Mouse (Mus musculus) frontal cortex, adult 2 months (tissue): ENCODE data around the gene Gipr. TPM values are rescaled to one million over a fixed set of nuclear protein-coding genes. Genes with fewer than 3 reads are reported as not detected.
"Not testable (repeated sequence)": the region's sequence is repeated elsewhere in the genome, so short reads cannot be mapped to it uniquely, and the experiment has no call there.

Experiments used
- DNase-seq, 2 experiments: peaks; one replicate each; pipeline ENCODE4 v3.0.0; 2022; ENCODE audit warnings: low spot score in 1 of 2; ENCODE audit errors: extremely low spot score in 1 of 2
- polyA plus RNA-seq: library from polyadenylated mRNA; depleted of rRNA; stranded (reverse); fragments of >200 nt; gene quantifications from 2 replicates; pipeline ENCODE4 v1.2.3, GENCODE M21; 2012

Gipr gene
- polyA plus RNA-seq, 1 experiment = 11.9 TPM

GRCm38 (mm10) chr7:19151121-19151520, 14.8 kb downstream of the Gipr start:
- not testable (repeated sequence) for DNase-seq

DNA sequence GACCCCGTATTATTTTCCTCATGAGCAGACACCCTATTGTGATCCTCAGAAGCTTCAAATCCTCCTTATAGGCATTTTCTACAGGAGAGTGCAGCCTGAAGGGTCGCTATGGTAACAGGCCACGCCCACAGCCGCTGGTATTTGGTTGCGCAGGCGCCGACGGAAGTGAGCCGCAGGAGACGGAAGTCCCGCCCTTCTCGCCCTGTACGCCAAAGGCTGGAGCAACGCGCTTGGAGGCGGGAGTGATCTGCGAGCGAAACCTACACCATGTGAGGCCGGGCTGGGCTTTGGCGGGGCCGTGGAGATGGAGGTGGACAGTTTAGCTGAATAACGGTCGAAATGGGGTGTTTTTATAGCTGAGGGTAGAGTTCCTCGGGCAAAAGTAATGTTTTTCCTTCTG, 16.3 kb downstream of the Gipr start, which contains the start of gene Snrpd2:
TSS of gene Snrpd2 (plus strand) at position 97 of the 400 bp plus-strand sequence.
- DNase-seq = peak; percentile 87 to 97

GRCm38 (mm10) chr7:19148875-19149541, 16.9 kb downstream of the Gipr start, which contains the start of gene Qpctl:
Gene Qpctl, minus strand, starts transcription at chr7:19149291.
- DNase-seq = peak; percentile 99

DNA sequence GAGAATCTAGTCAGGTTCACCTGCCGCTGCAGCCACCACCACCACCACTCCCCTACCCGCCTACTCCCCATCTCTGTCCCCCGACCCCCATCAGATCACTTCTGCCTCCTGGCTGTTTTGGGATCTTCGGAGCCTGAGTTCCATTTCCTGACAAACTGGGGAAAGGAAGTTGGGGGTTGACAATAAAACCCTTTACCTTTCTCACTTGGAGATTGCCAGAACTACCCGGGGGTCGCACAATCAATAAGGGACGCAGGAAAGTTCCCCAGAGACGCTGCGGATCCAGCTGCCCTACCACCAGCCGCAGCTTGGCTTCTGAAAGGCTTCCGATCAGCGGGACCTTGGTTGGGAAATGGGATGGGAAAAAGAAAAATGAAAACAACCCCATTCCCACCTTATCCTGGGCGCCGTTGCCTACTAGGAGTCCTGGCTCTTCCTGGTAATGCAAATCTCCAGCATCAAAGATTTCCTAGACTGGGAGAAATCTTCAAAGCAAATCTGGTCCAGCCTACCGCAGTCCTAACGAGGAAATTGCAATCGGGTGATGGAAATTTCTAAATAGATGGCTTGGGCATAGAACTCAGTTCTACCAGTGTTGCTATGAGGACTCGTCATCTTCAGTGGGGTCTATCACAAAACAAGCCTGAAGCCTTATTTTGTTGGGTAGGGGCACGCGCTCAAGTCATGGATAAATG, 17.6 kb downstream of the Gipr start:
- DNase-seq = no peak

DNA sequence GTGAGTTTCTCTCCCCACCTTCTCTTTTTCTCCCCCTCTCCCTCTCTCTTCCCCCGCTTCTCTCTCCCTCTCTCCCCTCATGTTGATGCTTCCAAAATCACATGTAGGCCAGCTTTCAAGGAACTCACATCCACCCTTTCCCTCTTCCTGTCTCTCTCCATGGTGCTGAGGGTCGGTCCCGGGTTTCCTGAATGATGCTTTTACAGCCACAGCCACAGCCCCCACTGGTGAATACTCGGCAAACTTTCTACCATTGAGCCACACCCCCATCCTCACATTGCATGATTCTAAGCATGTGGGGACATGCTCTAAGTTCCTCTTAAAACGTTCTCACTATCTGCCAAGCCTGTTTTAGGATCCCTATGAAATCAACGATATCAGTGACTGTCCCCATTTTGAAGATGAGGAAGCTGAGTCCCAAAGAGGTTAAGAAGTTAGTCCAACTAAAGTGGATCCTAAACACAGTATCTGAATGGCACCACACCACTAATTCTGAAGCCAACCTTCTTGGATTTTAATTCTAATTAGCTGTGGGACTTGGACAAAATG, 18.4 kb downstream of the Gipr start:
- no peak for DNase-seq

GRCm38 (mm10) chr7:19146793-19147192, 19.1 kb downstream of the Gipr start:
- DNase-seq = no peak

DNA sequence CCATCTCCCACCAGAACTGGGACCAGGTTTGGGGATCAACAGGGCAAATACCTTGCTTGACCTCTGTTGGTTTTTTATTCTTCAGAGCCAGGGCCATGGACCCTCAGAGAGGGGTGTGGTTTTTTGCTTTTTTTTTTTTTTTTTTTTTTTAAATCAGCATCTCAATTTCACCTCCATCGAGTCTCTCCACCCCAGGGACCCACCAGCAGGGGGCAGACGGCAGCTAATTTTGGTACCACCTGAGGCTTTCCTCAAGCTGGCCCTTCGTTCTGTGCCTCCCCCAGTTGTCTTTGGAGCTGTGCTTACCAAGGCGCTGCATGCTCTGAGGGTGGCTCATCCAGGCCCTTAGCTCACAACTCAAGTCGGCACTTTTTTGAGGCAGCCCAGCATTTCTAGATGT, 28.5 kb downstream of the Gipr start:
- DNase-seq = peak in 1 of 2 experiments; percentile 79

DNA sequence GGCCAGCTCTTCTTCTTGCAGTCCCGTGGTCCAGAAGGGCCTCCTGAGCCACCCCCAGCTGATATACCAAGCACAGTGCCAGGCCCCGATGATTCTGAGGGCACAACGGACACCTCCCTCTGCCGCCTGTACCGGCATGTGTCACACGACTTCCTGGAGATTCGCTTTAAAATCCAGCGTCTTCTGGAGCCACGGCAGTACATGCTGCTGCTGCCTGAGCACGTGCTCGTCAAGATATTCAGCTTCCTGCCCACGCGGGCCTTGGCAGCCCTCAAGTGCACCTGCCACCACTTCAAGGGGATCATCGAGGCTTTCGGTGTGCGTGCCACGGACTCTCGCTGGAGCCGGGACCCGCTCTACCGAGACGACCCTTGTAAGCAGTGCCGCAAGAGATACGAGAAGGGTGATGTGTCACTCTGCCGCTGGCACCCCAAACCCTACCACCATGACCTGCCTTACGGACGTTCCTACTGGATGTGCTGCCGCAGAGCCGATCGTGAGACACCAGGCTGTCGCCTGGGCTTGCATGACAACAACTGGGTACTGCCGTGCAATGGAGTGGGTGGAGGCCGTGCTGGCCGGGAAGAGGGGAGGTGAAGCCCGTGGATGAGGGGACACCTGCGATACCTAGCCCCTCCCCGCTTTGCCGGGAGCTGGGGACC, 29.1 kb downstream of the Gipr start:
- peak; percentile 60 to 66 for DNase-seq

- no peak for DNase-seq
These were observed 29.8 kb downstream of the Gipr start for GRCm38 (mm10) chr7:19136168-19136567.

DNA sequence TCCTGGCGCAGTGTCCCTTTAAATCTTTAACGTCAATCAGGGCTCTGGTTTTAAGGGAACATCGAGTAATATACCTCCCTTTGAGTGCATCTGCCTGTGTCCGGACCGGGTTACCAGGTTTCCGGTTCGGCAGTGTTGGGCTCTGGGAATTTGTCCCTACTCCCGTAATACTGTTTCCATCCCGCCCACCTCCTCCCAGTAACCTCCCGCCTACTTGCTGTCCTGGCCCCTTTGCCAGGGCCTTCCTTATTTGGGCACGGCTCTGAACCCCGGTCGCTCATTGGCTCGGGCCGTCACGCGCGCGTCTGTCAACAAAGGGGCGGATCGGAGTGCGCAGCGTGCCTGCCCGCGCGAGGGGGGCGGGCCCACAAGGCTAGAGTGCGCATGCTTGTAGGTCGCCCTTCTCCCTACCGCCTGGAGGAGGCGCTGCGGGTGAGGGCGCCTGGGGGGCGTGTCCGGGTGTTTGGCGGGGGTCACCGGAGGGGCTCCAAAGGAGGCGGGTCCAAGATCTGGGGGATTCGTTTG, 34.5 kb downstream of the Gipr start:
- peak; percentile 96 to 97 for DNase-seq

GRCm38 (mm10) chr7:19130657-19131056, 35.3 kb downstream of the Gipr start:
- DNase-seq = no peak

- DNase-seq = no peak
These were observed 36.5 kb downstream of the Gipr start for GRCm38 (mm10) chr7:19129396-19129795.

DNA sequence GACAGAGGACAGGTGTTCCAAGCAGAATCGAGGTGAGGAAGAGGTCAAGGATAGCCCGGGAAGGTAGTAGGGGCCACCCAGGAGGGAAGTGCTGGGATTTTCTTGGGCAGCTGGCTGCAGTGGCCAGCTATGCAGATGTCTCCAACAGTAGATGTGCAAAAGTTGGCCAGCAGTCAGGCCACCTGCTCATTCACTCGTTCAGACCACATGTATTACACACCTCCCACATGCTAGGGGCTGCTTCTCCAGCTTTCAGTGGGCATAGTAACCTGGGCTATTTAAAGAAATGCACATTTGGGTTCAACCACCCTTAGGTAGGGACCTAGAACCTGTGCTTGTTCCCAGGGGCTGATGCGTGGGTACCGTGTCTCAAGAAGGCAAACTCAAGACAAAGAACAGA, 38.2 kb downstream of the Gipr start:
- DNase-seq = no peak

DNA sequence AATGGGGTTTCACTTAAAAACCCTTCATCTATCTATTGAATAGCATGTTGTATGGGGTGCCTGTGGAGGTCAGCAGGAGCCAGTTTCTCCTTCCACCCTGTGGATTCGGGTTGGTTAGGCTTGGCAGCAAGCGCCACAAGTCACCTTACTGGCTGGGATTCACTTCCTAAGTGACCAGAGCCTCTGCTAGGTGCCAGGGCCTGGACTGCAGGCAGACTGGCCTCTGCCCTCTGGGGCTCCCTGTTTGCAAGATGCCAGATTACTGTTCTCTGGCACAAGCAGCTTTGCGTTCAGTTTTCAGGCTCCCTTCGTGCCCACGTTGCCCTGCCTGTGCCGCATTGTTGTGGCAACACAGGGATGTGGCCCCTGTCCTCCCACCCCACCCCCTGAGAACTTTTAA, 41.2 kb downstream of the Gipr start:
- DNase-seq = no peak

DNA sequence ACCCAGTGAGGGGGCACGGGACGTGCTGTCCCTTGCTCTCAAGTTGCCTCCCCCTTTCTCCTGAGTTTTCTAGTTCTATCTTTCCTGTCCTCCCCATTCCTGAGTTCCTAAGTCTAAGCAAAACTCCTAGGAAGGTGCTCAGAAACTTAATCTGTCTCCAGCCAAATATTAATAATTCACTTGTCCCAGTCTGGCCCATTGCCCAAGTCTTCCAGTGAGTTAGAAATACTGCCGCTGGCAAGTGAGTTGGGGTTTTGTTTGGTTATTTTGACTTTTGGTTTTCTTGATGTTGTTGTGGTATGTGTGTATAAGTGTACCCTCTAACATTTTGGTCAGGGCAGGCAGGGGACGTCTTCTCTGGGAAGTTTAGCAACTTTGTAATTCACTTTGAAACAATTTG, 44.2 kb downstream of the Gipr start:
- no peak for DNase-seq

- DNase-seq = peak; percentile 96 to 97
These were observed 46.1 kb downstream of the Gipr start, which contains the start of gene Fbxo46 for GRCm38 (mm10) chr7:19119631-19120429. Gene Fbxo46, plus strand, starts transcription at chr7:19119859.

- DNase-seq = no peak
These were observed 46.8 kb downstream of the Gipr start for GRCm38 (mm10) chr7:19119083-19119482.

- DNase-seq = peak in 1 of 2 experiments; percentile 50
These were observed 47.7 kb downstream of the Gipr start, which contains the start of gene Gm4969 for GRCm38 (mm10) chr7:19118028-19118771. Gene Gm4969, minus strand, starts transcription at chr7:19118368.

DNA sequence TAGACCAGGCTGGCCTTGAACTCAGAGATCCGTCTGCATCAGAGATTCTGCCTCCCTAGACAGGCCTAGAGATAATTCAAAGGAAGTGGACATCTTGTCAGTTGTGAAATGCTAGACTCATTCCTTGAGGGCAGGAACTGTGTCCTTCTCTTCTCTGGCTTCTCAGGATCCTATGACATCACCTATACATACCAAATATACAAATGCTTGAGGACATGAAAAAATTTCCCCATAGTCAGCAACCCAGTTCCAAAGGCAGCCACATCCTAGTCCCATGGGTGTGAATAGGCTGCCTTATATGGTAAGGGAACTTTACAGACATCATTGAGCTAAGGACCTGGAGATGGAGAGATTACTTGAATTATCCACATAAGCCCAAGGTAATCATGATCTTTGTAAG, 56.4 kb downstream of the Gipr start:
- DNase-seq = no peak
